Mouse (Mus musculus) cerebellum, postnatal 4 days (tissue): ENCODE data around the gene Dnah12.
"Not testable (repeated sequence)": the region's sequence is repeated elsewhere in the genome, so short reads cannot be mapped to it uniquely, and the experiment has no call there.

Experiments
- DNase-seq, 2 experiments: peaks; one replicate each; pipeline ENCODE4 v3.0.0; 2022; ENCODE audit warnings: low spot score in 2 of 2, mixed read lengths in 1 of 2

The Dnah12 gene

DNA sequence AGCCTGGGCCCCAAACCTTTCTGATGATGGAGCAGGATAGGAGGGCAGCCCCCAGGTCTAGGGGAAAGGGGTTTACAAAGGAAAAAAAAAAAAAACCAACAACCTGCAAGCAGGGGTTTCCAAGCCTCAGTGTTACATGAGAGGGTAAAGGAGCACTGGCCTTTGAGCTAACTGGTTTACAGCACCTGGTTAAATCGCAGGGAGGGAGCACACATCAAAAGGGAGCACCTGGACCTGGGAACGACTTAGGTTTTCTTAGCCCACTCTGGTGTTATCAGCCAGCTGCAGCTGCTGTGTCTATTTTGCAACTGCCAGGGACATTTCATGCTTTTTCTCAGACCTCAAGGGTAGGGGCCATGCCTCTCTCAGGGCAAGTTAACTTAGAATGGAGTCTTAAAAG, 26.6 kb downstream of the Dnah12 start:
- DNase-seq = not testable (repeated sequence)

DNA sequence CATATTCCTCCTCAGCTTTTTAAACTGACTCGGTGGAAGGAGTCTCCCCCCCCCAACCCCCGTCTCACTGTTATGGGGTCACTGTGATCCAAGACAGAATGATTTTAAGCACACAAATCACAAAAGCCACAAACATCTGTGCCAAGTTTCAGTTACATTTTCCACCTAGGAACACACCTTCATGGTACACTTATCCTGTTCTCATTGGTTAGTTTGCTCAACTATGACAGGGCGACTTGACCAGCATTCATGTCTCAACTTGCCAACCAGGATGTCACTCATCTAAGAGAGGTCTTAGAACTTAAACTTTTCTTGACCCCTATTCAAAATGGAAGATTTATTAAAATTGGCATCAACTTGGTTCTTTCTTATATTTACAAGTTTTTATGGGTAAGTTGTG, 31.8 kb downstream of the Dnah12 start:
- no peak for DNase-seq

DNA sequence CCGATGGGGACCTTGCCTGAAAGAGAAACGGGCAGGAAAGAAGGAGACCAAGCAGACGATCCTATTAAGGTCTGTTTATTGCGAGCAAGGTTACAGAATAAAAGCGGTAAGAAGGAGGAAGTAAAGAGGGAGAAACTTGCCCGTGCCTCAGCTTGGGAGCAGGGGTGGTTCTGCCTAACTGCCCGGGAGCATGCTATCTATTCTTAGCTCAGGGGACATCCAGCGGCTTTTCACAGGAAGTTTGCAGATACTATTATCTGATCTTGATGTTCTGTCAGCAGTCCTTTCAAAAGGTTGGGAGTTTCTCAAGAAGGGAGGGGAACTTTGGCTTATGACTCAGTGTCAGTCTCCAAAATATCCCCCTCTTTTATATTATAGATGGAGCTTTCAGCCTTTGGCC, 65.5 kb downstream of the Dnah12 start:
- no peak for DNase-seq

DNA sequence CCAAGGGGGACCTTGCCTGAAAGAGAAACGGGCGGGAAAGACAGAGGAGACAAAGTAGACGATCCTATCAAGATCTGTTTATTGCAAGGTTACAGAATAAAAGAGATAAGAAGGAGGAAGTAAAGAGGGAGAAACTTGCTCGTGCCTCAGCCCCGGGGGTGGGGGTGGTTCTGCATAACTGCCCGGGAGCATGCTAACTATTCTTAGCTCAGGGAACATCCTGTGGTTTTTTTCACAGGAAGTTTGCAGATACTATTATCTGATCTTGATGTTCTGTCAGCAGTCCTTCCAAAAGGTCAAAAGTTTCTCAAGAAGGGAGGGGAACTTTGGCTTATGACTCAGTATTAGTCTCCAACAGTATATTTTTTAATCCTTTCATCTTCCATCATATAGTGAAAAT, 71.8 kb downstream of the Dnah12 start:
- DNase-seq = no peak

DNA sequence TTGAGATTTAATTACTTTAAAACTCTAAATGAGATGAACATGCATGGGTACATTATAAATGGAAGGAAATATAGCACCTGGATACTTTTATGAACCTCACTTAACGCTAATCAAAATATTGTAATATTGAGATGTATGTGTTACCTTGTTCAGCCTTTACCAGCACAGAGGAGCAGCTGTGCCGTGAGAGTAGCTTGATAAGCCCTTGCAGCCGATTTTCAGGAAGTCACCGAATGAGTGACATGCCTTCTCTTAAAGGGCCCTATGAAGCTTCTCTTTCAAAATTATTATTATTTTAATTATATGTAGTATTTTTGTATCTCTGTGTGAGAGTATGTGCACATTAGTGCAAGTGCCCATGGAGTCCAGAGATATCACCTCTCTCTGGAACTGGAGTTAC, 75.1 kb downstream of the Dnah12 start:
- no peak for DNase-seq

DNA sequence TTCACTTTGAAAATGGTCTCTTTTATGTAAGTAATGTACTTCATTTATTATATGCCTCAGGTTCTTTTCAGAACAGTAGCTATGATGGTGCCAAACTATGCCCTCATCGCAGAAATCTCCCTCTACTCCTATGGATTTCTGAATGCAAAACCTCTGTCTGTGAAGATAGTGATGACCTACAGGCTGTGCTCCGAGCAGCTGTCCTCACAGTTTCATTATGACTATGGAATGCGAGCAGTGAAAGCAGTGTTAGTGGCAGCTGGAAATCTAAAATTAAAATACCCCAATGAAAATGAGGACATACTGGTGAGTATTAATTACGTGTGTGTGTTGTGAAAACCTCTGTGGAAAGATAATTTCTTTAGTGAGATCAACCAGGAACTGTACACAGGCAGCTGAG, 80.5 kb downstream of the Dnah12 start:
- DNase-seq = no peak

DNA sequence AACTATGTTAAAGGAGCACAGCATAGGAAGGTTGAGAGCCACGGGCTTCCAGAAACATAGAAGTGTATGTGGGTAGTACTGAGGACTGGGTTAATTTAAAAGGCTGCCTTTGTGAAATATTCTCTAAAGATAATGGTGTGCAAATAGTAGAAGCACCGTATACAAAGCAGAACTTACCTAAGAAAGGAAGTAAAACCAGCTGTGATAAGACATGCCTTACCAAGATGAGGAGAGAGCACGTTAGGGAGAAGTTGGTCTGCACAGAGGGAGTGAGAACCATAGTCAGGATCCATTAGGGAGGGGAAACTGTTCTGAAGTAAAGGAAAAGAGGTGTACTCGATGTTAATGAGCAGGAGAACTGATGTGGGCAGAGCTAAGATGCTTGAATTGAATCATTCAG, 90.7 kb downstream of the Dnah12 start:
- DNase-seq = no peak

DNA sequence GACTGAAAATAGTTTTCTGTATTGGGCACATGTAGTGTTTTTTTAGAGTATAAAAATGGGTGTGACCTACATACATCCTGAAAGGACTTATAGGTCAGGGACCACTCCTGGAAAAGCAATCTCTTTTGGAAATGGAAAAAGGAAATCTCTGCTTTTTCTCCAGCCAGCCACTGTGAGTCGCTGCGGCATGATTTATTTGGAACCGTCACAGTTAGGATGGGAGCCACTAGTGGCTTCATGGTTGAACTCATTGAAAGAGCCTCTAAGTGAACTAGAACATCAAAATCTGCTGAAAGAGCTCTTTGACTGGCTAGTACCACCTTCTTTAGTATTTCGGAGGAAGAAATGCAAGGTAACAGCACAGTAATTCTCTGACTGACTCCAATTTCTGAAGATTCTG, 92.6 kb downstream of the Dnah12 start:
- DNase-seq = no peak

DNA sequence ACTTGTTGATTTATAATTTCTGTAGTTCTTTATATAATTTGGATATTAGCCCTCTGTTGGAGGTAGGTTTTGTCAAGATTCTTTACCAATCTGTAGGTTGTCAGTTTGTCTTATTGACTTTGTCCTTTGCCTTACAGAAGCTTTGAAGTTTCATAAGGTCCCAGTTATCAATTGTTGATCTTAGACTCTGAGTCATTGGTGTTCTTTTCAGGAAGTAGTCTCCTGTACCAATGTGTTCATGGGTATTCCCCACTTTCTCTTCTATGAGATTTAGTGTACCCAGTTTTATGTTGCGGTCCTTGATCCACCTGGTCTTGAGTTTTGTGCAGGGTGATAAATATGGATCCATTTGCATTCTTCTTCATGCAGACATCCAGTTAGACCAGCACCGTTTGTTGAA, 101.4 kb downstream of the Dnah12 start:
- DNase-seq = no peak

DNA sequence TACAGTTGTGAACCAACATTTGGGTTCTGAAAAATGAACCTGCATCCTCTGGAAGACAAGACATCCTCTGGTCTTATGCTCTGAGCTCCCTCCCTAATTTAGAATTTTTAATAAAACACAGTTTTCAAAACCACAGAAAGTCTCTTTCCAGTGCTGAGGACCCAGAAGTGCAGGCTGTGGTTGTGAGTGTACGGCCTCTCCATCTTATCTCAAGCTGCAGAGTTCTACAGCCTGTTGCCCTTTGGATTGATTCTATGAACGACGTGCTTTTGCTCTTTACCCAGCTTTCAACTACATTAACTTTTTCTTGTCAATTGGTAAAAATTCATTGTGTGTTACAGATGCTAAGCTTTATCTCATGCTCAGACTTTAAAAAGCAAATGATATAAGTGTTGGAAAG, 105.3 kb downstream of the Dnah12 start:
- no peak for DNase-seq

DNA sequence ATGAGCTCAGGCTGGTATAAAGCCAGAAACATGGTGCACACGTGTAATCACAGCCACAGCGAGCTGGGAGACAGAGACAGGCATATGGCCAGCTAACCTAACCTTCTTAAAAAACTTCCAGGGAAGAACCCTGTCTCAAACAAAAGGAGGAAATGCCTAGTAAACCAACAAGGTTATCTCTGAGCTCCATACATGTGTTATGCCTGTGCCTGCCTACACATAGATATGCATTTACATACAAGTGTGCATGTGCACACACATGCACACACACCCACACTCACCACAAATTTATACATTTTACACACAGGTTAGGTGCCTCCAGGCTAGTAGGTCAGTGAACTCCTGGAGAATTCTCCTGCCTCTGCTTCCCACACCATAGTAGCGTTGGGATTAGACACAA, 106.2 kb downstream of the Dnah12 start:
- DNase-seq = no peak

DNA sequence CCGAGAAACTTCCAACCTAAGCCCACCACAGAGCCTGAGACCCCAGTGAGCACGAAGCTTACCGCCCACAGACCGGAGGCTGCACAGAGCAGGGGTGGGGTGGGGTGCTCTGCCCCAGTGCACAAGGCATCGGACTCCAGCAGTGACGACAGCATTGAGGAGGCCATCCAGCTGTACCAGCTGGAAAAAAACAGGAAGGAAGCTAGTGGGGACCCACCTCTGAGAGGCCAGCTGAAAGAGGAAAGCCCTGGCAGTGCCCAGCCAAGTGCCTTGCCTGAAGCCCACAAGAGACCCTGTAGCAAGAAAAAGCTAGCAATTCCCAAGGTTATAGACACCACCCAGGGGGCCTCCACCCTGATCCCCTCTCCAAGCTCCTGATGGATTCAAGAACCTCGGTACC, 112.4 kb downstream of the Dnah12 start:
- no peak for DNase-seq

DNA sequence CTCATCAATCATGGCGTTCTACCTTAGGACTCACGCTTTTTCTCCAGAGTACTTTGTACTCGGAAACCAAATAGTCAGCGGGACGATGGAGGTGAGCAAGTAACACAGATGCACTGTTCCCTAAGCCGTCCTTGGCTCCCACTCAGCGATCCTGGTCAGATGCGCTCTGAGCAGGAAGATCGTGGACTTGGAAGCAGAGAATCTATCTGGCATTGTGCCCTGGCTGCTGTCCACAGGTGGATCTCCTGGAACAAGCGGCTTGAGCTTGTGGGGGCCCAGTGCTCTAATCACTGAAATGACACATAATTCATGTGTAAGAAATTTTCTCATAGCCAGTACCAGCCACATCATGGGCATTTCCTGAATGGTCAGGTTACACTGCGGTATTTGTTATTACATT, 119.7 kb downstream of the Dnah12 start:
- DNase-seq = no peak

DNA sequence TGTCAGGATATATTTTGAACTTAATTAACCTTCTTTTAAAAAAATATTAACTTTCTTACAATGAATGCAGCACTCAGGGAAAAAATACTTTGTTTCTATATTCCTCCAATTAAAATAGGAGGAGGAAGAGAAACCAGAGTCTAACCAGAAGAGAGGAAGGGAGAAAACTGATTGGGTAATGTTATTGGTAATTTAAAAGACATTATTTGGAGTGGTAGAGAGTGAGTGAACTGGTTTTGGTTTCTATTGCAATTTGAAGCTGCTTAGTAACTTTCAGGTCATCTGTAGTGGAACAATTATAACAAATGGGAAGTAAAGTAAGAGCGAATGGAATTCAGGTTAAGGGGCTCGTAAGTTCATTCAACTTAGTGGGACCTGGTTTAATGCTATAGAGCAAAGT, 120.8 kb downstream of the Dnah12 start:
- DNase-seq = no peak

DNA sequence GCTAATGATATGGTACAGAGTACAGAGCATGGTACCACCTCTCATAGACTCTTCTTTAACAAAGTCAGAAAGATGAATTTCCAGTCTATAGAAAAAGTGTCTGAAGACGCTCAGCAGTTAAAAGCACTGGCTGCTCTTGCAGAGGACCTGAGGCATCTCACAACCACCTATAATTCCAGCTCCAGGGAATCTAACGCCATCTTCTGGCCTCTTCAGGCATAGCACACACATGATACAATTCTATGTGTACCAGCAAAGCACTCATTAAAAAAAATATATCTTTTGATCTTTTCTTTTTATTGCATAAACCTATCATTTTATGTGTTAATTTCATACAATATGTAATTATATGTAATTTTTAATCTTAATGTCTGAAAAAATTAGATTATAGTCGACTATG, 121.8 kb downstream of the Dnah12 start:
- no peak for DNase-seq

DNA sequence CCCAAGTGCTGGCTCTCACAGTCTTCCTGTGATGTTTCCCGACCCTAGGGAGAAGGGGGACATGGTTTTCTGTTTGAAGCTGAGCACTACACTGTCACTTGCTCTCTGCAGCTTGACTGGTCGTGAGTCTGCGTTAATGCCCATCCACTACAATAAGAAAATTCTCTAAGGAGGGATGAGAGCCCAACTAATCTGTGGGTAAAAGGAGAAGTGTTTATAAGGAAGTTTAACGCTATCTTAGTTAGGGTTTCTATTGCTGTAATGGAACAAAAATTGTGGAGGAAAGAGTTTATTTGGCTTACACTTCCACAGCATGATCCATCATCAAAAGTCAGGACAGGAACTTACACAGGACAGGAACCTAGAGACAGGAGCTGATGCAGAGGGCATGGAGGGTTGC, 123.7 kb downstream of the Dnah12 start:
- DNase-seq = no peak

DNA sequence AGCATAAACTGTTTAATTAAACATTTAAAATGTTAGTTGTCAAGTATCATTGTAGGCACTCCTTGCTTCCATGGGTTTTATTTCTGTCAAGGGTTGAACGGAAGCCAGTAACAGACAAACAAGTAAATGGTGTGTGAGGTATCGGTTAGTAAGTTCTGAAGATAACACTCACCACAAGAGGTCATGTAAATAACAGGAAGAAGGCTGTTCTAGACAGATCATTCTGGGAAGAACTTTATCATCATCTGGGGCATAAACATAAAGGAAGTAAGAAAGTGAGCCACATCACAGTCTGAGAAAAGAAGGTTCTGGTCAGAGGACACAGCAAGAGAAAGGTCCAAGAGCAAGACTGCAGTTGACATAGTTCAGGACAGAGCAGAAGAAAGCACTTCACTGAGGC, 132.9 kb downstream of the Dnah12 start:
- no peak for DNase-seq

DNA sequence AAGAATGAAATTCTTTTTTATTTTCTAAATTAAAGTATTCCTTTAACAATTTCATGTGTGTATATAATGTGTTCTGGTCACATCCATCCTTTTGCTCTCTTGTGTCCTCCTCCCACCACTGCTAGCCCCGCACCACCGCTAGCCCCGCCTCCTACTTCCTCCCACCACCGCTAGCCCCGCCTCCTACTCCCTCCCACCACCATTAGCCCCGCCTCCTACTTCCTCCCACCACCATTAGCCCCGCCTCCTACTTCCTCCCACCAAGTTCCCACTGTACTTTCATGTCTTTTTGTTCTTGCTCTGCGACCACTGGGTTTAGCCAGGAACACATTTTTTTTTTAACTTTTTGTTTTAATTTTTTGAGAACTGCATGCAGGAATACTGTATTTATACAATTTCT, 160.0 kb downstream of the Dnah12 start:
- no peak for DNase-seq

DNA sequence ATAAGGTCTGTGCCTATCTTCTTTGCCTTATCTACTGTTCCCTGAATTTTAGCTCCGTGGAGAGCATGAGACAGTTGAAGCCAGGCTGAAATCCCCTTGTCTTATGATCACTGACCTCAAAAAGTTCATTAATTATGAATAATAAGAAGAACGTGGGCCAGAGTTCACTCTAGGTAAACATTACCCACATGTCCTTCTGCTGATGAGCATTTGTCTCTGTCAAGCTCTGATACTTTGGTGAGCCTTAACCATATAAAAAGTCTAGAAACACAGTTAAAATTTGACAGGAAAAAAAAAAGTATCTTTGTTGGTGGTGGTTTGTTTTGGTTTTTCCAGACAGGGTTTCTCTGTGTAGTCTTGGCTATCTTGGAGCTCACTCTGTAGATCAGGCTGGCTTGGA, 161.0 kb downstream of the Dnah12 start:
- DNase-seq = no peak

DNA sequence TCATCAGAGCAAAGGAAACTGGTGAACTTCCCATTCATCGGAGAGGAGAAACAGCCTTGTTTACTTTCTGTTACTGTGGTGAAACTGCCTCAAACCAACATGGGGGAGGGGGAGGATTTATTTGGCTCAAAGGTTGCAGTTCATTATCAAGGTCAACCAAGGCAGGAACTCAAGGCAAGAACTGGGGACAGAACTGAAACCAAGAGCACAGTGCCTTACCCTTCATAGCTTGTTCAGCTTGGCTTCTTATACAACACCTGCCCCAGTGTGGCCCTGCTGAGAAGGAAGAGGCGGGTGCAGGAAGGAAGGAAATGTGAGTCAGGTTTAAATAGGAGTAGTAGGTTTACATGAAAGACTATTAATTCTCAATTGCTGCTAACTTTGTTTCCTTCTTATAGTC, 165.3 kb downstream of the Dnah12 start:
- DNase-seq = no peak

DNA sequence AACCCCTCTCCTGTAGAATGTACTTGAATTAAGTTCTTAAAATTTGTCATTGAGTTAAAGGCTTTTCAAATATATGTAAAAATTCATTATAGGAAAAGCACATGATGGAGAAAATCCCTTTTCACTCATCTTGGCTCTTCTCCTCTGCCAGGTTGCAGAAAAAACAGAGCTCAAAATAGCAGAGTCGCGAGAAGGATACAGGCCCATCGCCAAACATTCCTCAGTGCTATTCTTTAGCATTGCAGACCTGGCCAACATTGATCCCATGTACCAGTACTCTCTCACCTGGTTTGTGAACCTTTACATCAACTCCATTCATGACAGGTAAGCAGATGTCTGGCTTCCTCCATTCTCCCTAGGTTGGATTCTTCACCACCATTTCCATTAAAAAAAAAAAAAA, 165.9 kb downstream of the Dnah12 start:
- DNase-seq = no peak

DNA sequence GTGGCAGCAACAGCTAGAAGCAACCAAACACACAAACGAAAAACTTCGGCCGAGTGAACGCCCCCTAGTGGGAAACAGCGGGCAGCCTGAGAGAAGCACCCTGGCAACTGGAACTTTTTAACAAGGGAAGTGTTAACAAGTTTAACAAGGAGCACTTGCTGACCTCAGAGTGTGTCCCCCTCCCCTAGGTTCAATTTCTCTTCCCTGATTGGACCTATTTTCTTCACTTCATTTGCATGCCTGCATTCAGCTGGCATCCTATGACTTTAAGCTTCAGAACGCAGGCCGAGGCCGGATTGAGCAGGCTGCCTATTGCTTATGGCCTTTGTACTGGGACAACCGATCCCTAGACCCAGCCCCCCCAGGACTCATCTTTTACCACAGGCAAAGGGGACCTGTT, 174.3 kb downstream of the Dnah12 start:
- DNase-seq = no peak

DNA sequence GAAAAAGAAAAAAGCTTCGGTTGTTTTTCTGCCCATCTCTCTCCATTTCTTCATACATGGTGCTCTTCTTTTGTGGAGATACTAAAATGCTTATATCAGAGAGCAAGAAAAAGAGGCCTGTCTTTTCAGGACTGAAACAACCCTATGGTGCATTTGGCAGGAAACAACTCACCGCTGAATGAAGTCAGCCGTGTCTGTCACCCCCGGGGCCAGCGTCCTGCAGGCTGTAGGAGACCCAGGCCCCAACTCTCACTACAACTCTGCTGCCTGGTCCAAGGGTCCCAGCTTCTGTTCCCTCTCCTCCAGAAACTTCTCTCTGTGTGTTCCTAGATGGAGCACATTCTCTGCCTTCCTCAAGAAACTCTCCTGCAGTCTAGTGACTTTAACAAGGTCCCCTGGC, 175.2 kb downstream of the Dnah12 start:
- no peak for DNase-seq

DNA sequence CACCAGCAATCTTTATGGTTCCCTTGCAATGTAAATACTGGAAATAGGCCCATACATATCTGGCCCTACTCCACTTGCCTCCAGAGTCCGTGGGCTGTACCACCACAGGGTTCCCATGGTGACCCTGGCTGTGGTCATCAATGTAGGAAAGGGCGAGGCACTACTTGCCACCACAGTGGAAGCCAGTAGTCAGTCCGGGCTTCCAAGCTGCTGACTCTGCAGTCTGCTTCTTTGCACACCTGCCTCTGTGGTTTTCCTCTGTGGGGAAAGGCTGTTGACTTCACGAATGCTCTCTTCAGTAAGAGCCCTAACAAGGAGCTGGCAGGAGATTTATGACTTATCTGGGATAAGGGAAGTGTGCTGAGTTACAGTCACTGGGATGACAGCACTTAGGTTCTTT, 185.7 kb downstream of the Dnah12 start:
- no peak for DNase-seq

DNA sequence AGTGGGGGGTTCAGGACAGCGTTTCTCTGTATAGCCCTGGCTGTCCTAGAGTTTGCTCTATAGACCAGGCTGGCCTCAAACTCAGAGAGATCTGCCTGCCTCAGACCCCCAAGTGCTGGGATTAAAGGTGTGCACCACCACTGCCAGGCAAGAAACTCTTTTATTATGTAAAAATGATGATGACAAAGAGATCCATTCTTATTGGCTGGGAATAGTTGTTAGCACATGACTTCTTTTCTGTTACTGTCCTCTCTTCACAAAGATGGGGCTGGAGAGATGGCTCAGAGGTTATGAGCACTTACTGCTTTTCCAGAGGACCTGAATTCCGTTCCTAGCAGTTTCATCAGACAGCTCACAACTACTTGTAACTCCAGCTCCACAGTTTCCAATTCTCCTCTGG, 186.9 kb downstream of the Dnah12 start:
- no peak for DNase-seq
